Mouse (Mus musculus): ENCODE results near the gene Bptf. TPM values are rescaled to one million over a fixed set of nuclear protein-coding genes. Genes with fewer than 3 reads are reported as not detected.
"Not testable (repeated sequence)": the region's sequence is repeated elsewhere in the genome, so short reads cannot be mapped to it uniquely, and the experiment has no call there.

The Bptf gene
- polyA plus RNA-seq, 1 experiment = 49.4 TPM

GRCm38 (mm10) chr11:106997976-106998375 is 134.0 kb downstream of the Bptf start:
- no peak for DNase-seq (ENCODE audit: extremely low spot score in 1 of 2, low spot score in 1 of 2)

DNA sequence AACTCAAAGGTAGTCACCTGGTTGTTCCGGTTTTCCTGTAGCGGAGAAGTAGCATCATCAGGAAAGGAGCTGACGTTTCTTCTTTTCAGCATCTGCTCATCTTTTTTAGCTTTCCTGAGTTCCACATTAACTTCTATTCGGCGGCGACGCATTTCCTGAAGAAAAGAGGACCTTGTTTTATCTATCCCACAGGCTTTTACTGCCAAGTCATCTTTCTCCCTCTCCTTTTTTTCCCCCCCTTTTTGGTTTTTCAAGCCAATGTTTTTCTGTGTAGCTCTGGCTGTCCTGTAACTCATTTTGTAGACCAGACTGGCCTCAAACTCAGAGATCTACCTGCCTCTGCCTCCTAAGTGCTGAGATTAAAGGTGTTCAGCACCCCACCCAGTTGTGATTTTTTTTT is 135.4 kb downstream of the Bptf start:
- DNase-seq (ENCODE audit: extremely low spot score in 1 of 2, low spot score in 1 of 2) = not testable (repeated sequence)

DNA sequence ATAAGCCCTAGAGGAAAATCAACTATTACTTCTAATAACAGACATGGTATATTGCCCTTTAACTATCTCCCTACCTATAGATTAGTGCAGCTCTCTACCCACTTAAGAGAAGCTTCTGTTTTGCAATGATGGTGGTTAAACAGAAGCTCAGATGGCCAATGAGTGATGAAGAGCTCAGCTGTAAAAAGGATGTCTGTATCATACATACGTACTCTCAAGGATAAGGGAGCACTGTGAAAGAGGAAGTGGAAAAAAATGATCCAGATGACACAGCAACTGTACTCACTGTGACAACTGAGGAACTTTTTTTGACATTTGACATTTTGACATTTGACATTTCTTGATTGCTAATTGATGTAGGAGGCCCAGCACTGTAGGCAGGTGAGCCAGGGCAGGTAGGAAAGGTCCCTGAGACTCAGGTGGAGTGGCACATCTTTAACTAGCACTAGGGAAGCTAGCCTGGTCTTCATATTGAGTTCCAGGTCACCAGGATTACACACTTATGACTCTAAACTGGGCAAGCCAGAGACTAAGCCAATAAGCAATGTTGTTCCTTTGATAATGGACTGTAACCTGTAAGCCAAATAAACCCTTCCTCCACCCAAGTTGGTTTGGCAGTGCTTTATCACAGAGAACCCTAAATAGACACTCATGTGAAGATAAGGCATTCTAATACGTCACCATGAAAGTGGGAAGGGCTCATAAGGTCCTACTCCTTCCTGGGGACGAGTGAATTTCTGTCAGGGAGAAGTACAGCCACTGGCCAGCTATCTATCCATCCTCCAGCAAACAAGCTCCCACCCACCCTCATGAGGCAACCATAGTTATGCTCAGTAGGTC is 137.5 kb downstream of the Bptf start:
- no peak for DNase-seq (ENCODE audit: extremely low spot score in 1 of 2, low spot score in 1 of 2)

- no peak for DNase-seq (ENCODE audit: extremely low spot score in 1 of 2, low spot score in 1 of 2)
These were observed 144.5 kb downstream of the Bptf start for GRCm38 (mm10) chr11:106987384-106987783.

DNA sequence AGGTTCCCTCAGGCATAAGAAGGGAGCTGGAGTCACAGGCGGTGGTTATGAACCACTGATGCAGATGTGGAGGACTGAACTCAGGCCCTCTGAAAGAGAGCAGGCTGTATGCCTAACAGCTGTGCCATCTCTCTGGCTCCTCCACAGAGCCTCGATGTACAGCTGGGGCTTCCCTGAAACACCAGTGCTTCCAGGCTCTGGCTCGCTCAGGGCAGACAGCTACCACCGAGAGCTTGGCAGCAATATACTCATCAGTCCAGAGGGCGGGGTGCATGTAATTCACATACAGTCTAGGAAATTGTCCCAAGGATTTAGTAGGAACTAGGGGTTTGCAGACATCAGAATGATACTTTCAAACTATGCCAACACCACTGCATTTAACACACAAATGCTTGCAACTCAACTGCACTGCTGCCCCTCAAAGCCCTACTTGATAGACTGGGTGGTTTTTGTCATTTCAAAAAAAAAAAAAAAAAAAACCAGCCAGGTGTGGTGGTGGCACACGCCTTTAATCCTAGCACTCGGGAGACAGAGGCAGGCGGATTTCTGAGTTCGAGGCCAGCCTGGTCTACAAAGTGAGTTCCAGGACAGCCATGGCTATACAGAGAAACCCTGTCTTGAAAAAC is 145.8 kb downstream of the Bptf start:
- not testable (repeated sequence) for DNase-seq (ENCODE audit: extremely low spot score in 1 of 2, low spot score in 1 of 2)

Other genes starting within 250 kb of the Bptf start
- gene Smurf2, start 211.4 kb downstream of the Bptf start, polyA plus RNA-seq (2012; rRNA removed) = 17.0 TPM in 2 replicates
- gene Kpna2, start 132.6 kb downstream of the Bptf start, polyA plus RNA-seq (2012; rRNA removed) = 29.8 and 30.9 TPM in 2 replicates
- gene 1810010H24Rik, start 106.4 kb downstream of the Bptf start, polyA plus RNA-seq (2012; rRNA removed) = 5.9 and 6.2 TPM in 2 replicates
- gene Nol11, start 57.3 kb upstream of the Bptf start, polyA plus RNA-seq (2012; rRNA removed) = 18.4 and 20.6 TPM in 2 replicates

Data from frontal cortex, adult 2 months (tissue).